ENCODE assay signal across 15 mouse cellular contexts in the genomic region with DNA sequence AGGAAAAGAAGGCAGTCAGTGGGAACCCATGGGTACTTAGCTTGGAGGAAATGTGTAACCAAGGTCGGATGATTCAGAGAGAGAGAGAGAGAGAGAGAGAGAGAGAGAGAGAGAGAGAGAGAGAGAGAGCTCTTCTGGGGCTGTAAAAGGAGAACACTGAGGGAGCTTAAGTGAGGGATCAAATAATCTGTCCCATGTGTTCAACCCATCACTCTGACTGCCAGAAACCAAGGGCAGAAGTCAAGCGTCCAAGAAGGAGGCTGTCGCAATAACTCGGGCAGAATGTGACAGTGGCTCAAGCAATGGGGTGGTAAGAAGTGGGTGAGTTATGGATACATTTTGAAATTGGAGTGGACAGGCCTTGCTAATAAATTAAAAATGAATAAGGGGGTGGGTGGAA. TPM values are rescaled to one million over a fixed set of nuclear protein-coding genes. Genes with fewer than 3 reads are reported as not detected.
DNase-seq lines count a peak whose midpoint lies in the region; TF ChIP-seq lines count a peak whose summit lies in the region.
"Had no signal": no experiment of that assay in that cellular context is flagged by ENCODE, and none has a peak within 500 bp of the region (broad histone marks: within the 10 kb centered on the region; RNA-seq: fewer than 3 reads in every experiment).

No protein-coding gene starts in this region.

- intact Hi-C loops in gastrocnemius, postnatal 14 days (cut with DNase I; ENCODE audit: low total_unique reads): no loop called here
- intact Hi-C loops in heart, postnatal 10 days (cut with DNase I): no loop called here

- no peak for TF ChIP-seq POLR2A in myocyte (IDR thresholded peaks at IDR 0.05; ENCODE audit: insufficient read length, low read depth)

- H3K79me2 ChIP-seq in myocyte (ENCODE audit: control insufficient read depth, insufficient read depth): no peaks in the 10 kb centered on the region

- no peaks in the 10 kb centered on the region for H3K36me3 ChIP-seq in myocyte (ENCODE audit: control insufficient read depth, insufficient read depth)
- H3K36me3 ChIP-seq: embryonic facial prominence, embryonic 10.5 days; heart, embryonic 10.5 days; hindbrain, embryonic 13.5 days had no signal

- DNase-seq in adrenal gland, adult 2 months: peak; percentile 46
- no peak for DNase-seq in adrenal gland, postnatal 4 days (ENCODE audit: low spot score in 2 of 2)
- DNase-seq in gastrocnemius, postnatal 14 days: peak; percentile 13
- DNase-seq in gastrocnemius, postnatal 10 days: no peak
- DNase-seq in adipocyte (ENCODE audit: low spot score): peak; percentile 90
- DNase-seq in heart, postnatal 10 days: no peak
- DNase-seq in retina, embryonic 14.5 days (ENCODE audit: low spot score): no peak
- DNase-seq: heart, adult 18-20 months; heart, postnatal 14 days; kidney, adult 11 months had no signal

- no peaks in the 10 kb centered on the region for H3K27me3 ChIP-seq in myocyte (ENCODE audit: control insufficient read depth, insufficient read depth, insufficient read length)
- H3K27me3 ChIP-seq: forebrain, embryonic 13.5 days; hindbrain, embryonic 13.5 days had no signal

- H3K4me2 ChIP-seq in myocyte (ENCODE audit: low read depth): peak overlapping the region; percentile 27
- H3K4me2 ChIP-seq: forebrain, embryonic 13.5 days; hindbrain, embryonic 13.5 days had no signal

- H3ac ChIP-seq in myocyte (ENCODE audit: control insufficient read depth, insufficient read length): no peak overlapping the region

- no peak overlapping the region for H3K4me3 ChIP-seq in myocyte
- H3K4me3 ChIP-seq: embryonic facial prominence, embryonic 10.5 days; forebrain, embryonic 13.5 days; heart, embryonic 10.5 days; hindbrain, embryonic 13.5 days had no signal

TF ChIP-seq in myocyte, 11 proteins besides CTCF, POLR2A, EP300 and RAD21:
- TF ChIP-seq SRF (IDR thresholded peaks at IDR 0.05; ENCODE audit: control insufficient read depth, insufficient read length, low read depth): no peak
- TF ChIP-seq CEBPB (IDR thresholded peaks at IDR 0.05; ENCODE audit: insufficient read depth, poor library complexity, severe bottlenecking): peak; percentile 73
- peak in 1 of 3 experiments; percentile 11 for TF ChIP-seq MYOG (IDR thresholded peaks at IDR 0.05; ENCODE audit: control insufficient read depth in 1 of 3, insufficient read depth in 1 of 3, insufficient read length in 2 of 3, low read depth in 2 of 3)
- no peak for TF ChIP-seq REST (IDR thresholded peaks at IDR 0.05; ENCODE audit: insufficient read depth, insufficient read length)
- TF ChIP-seq TCF12 (IDR thresholded peaks at IDR 0.05; ENCODE audit: insufficient read depth, poor library complexity, severe bottlenecking): no peak
- peak; percentile 12 to 82 (median 48) for TF ChIP-seq MYOD1 (IDR thresholded peaks at IDR 0.05; ENCODE audit: control insufficient read depth in 1 of 3, insufficient read length in 2 of 3, low read depth in 2 of 3)

RNA-seq across cellular contexts. Expression of gene Pcnx, which starts 37.6 kb away (rescaled TPM):
- 10 to 100 TPM; 48.7 to 56.5 TPM for total RNA-seq in adrenal gland, adult 2 months (2021)
- 20.5 and 23.4 TPM in 2 replicates for polyA plus RNA-seq in adrenal gland, adult 2 months (2012; rRNA removed)
- total RNA-seq in adrenal gland, postnatal 4 days (2021): 10 to 100 TPM; 64.8 to 68.2 TPM
- 10 to 100 TPM; 36.0 to 37.4 TPM for total RNA-seq in gastrocnemius, postnatal 14 days (2021)
- total RNA-seq in gastrocnemius, postnatal 10 days (2021): 10 to 100 TPM; 48.3 to 49.1 TPM
- 17.6 TPM for polyA plus RNA-seq in myocyte (2012; fragmentation: generic; extraction: Trizol)
- 10 to 100 TPM; 79.2 to 79.6 TPM for total RNA-seq in heart, postnatal 10 days (2021)

RNA-seq across cellular contexts. Expression of gene Map3k9, which starts 41.2 kb away (rescaled TPM):
- total RNA-seq in adrenal gland, adult 2 months (2021): 1 to 10 TPM in 1 of 2 experiments, under 1 TPM in 1; 0.81 to 4.2 TPM
- 1.3 and 2.1 TPM in 2 replicates for polyA plus RNA-seq in adrenal gland, adult 2 months (2012; rRNA removed)
- total RNA-seq in adrenal gland, postnatal 4 days (2021): 1 to 10 TPM; 3.6 to 5.2 TPM
- total RNA-seq in gastrocnemius, postnatal 14 days (2021): under 1 TPM in 1 of 2 experiments, not detected in 1; 0.11 TPM
- total RNA-seq in gastrocnemius, postnatal 10 days (2021): under 1 TPM; 0.14 to 0.29 TPM
- polyA plus RNA-seq in myocyte (2012; fragmentation: generic; extraction: Trizol): 0.20 TPM
- total RNA-seq in heart, postnatal 10 days (2021): under 1 TPM; 0.26 to 0.45 TPM

Comparison
In these comparisons a context has a peak if more than half of its experiments do, and no peak if none do; other contexts are left out.
1. DNase-seq: peak in adrenal gland, adult 2 months (single experiment), gastrocnemius, postnatal 14 days (single experiment) and adipocyte (single experiment); none in adrenal gland, postnatal 4 days (0 of 2), gastrocnemius, postnatal 10 days (single experiment), heart, postnatal 10 days (0 of 2) and retina, embryonic 14.5 days (single experiment).